Mouse (Mus musculus): ENCODE measurements at regions not wholly inside any gene's neighbourhood (a gene's known extent, or its start where the extent isn't known, plus 50 kb on each side); places are given as distances from the start of the nearest gene placed in this dataset.

DNA sequence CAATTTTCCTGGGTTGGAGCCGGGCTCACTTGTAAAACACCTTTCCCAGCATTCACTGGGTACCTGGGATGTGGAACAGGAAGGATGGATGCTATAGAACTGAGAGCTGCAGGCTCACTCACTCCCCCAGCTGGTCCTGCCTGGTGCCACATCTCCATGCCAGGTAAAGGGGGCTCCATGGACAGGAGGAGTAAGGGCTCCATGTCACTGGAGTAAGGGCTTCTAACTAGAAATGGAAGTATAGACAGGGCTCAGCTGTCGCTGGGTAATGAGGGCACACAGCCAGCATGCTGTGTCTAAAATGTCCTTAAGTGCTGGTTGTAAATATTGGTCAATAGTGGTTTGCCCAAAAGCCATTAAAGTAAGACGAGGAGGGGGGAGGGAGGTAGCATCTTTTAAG lies 99.4 kb upstream of the Gpr12 start:
- no peak for DNase-seq (ENCODE audit: low spot score)

DNA sequence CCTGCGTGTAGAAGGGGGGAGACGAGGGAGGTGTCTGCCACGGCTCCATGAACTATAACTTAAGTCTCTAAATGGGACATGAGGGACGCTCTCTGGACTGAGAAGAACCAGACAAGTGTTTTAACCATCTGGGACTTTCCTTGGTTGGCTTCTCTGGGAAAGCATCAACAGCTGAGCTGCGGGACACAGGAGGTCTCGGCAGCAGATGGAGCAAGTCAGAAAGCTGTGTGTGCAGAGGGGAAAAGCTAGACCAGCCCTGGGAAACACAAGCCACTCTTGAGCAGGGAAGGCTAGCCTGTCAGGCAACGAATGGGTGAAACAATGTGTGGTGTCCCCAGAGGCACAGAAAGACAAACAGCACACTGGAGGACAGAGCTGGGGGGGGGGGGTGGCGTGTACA lies 98.5 kb upstream of the Gpr12 start:
- DNase-seq (ENCODE audit: low spot score) = no peak

DNA sequence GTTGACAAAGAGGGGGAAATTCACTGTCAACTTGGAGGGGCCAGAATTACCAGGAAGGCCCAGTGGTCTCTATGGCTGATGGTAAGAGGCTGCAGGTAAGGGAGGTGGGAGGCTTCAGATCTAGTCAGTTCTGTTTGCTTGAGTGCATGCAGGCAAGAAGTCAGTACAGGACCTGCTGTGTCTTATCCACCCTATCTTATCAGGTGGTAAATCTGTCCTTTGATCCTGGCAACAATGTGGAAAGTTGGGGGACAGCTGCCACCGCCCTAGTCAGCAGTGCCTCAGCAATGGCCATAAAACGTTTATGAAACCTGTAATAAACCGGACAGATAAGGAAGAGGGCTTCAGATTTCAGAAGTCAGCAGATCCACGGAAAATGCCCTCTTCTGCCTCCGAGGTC lies 97.9 kb upstream of the Gpr12 start:
- DNase-seq (ENCODE audit: low spot score) = no peak

DNA sequence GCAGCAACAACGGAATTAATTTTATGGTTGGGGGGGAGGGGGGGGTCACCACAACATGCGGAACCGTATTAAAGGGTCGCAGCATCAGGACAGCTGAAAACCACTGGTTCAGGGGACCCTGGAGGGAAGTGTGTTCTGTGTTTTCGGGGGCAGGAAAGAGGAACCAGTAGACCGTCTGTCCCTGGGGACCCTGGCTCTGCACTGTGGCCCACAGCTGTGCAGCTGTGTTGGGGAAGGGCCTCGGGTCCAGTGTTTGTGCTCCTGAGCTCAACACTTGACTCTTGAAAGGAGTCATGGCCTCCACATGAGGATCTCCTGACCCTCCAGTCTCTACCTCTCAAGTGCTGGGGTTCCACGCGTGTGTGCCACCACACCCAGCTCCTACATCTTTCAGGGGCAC lies 96.5 kb upstream of the Gpr12 start:
- no peak for DNase-seq (ENCODE audit: low spot score)

DNA sequence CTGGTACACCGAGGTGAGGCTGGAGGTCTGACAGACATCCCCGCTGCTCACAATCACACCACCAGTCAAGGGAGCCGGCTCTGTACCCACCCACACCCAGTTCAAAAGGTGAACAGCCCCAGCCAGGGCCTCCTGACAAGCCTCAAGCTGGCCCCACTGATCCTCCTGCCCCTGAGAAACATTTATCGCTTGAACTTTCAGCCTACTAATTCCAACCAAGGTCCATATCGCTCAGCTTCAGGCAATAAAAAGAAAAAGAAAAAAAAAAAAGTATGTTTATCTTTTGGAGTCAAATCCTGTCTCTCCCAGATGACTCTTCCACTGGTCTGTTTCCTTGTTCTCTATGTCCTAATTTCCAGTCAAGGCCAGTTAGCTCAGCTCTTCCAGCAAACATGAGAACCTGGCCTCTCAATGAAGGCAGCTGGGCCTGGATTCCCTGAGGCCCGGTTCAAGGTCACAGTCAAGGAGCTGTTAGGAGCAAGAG lies 94.2 kb upstream of the Gpr12 start:
- peak; percentile 54 for DNase-seq (ENCODE audit: low spot score)

DNA sequence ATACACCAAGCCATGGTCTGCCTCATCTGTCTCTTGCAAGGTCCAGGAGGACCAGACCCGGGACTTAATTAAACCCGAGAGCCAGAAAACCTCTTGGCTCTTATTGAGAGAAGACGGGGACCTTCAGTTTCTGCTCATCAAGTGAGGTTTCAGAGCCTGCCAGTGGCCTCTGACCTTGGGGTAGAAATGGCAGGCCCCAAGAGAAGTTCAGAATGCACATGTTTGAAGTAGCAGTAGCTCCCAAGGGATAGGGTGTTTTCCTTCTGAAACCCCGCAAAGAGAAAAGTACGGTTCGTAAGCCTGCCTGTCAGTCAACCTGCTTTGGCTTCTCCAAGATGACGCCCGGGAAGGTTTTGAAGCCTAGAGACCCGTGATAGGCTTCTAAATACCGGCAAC lies 93.7 kb upstream of the Gpr12 start:
- DNase-seq (ENCODE audit: low spot score) = no peak

DNA sequence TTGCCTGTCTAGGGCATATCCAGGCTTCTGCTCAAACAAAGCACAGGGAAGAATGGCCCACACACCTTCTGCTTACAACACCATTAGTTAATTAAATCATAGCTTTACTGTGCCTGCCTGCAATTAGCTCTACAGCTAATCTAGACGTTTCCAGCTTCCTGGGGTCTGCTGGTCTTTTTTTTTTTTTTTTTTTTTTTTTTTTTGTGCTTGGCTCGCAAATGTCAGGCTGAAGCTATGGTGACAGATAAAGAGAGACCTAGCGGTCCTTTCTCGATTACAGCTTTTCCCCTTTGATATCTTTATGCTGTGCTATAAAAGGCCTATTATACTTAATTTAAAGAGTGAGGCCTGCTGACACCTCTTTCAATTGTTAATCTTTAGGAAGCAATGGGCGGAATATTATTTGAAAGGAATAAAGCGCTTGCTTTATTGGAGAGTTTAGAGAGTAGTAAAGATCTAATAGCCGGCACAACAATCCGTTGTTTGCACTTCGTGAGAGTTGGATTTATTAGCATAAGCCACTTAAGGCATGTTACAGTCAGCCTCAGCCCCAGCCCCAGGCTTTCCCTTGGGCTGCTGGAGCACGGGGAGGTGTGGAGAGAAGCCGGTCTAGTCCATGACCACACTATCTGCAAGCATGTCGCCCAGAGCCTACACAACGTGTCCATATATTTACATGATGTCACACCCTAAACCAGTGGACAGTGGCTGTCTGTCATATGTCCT lies 93.2 kb upstream of the Gpr12 start:
- DNase-seq (ENCODE audit: low spot score) = no peak

DNA sequence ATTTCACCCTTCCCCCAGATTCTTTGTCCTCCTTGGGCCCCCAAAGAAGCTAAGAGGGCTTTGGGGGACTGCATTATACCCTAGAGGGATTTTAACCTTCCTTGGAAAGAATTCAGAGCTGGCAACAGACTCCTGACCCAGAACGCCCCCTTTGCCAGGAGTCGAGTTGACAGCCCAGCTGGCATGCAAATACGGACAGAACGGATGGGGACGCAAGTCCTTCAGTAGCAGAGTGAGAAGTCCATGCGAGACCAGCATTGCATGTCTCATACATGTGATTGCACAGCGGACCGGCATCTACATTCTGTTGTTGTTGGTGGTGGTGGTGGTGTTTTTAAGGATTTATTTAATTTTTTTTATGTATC lies 92.1 kb upstream of the Gpr12 start:
- DNase-seq (ENCODE audit: low spot score) = no peak

DNA sequence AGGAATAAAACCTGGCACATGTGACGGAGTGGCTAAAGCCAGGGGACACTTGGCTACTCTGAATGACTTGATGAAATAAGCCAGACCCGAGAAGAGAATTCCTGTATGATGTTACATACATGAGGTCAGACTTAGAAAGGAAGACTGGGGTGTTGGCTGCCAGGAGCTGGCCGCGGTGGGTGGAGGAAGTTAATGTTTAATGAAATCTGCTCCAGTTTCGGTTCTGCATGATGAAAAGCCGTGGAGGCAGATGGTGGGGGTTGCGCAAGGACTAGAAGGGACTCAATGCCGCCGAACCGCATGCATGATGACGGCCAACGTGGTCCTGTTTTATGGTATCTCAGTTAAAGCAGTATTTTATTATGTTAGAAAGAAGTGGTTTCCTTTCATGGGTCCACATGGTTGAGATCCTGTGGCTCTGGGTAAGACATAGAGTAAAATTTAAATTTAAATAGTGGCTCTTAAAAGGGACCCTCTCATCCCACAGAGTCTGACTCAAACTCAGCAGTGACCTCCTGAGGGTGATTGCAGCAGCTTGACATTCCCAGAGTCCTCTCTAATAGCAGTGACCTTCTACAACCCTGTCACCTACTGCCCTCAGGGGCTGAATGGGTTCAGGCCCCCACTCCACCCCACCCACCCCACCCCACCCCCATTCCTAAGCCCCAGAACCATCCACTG lies 91.6 kb upstream of the Gpr12 start:
- DNase-seq (ENCODE audit: low spot score) = no peak

DNA sequence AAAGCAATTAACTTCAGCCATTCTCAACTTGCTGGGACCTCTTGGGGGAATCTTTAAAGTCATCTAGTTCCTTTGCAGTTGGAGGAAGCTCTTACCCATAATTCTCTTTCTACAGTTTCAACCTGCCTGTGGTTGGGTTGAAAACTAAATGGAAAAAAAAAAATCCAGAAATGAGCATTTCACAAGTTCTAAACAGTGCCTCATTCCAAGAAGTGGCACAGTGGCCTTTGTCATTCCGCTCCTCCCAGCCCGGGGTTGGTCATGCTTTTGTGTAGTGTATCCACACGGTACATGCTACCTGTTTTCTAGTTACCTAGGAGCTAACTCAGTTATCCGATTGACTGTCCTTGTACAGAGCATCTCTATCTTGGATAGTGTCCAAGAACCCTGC lies 90.8 kb upstream of the Gpr12 start:
- DNase-seq (ENCODE audit: low spot score) = no peak

DNA sequence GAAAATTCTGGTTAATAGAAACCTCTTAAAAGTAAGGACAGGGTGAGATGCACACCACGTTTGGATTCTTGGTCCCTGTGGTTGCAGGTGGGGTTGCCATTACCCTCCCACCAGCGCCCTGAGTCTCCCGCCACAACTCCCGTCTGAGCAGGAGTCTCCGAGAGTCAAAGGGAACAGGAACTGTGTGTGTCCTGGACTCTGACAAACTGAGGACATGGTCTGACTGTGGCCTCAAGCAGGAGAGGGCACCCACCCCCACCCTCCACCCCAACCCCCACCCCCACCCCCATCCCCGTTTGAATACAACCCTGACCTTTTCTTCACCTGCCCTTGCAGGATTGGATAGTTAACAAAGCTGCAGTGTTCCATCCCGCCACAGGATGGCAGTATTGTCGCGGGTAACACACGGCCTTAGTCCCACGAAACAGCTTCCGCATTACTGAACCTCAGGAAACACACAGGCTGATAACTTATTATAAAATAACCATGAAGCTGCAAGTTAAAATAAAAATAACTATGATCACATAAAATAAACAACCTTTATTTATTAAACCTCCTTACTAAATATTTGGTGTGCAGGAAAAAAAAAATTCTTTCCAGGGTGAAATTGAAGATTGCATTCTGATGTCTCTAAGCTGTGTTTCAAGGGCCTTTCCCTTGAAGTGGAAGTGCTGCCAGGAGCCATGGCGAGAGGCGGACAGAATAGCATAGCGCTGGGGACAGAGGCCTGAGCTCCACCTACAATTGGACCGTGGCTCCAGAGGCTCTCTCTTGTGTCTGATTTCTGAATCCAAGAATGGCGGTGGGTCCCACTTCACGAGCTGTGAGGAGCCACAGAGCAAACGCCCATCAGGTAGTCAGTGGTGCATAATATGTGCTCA lies 90.2 kb upstream of the Gpr12 start:
- DNase-seq (ENCODE audit: low spot score) = peak; percentile 87

DNA sequence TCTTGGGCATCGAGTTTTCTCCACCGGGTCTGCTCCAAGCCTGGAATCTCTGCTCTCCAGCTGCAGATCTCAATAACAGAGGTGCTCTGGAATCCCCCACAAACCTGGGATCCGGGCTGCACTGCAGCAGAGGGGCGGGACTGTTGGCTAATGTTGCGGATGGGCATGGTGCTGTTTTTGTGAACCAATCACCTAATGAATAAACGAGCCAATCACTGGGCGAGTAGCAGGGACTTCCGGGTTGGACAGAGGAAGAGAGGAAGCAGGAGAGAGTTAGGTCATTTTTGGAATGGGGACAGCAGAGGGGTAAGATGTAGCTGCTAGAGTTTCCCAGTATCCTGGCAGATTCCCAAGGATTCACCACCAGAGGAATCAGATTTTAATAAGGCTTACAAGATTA lies 76.7 kb upstream of the Gpr12 start:
- DNase-seq (ENCODE audit: low spot score) = no peak

DNA sequence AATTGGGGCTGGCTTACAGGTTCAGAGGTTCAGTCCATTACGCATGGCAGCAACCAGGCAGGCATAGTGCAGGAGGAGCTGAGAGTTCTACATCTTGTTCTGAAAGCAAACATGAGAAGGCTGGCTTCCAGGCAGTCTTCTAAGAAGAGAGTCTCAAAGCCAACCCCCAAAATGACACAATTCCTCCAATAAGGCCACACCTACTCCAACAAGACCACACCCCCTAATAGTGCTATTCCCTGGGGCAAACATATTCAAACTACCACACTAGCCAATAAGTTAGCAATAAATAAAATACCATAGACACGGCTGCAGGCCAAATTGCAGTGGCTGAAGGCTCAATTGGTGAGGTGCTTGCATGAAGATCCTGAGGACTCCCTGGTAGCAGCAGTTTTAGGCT lies 72.2 kb upstream of the Gpr12 start:
- DNase-seq (ENCODE audit: low spot score) = no peak

DNA sequence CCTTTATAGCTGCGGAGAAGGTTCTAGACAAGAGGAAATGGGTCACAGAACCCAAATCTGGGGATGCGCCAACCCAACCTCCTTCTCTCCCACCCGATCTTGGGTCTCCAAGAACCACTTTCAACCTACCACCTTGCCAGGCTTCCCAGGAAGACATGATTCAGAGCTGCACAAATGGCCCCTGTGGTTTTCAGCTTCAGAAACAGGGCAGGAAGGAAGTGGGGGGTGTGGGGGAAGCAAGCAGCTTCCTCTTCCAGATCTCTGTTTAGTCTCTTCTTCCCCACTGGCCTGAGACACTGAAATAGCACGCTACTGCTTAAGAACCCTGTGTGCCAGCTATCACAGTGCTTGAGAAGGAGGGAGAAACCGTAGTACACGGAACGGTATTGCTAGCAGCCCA lies 70.4 kb upstream of the Gpr12 start:
- no peak for DNase-seq (ENCODE audit: low spot score)

DNA sequence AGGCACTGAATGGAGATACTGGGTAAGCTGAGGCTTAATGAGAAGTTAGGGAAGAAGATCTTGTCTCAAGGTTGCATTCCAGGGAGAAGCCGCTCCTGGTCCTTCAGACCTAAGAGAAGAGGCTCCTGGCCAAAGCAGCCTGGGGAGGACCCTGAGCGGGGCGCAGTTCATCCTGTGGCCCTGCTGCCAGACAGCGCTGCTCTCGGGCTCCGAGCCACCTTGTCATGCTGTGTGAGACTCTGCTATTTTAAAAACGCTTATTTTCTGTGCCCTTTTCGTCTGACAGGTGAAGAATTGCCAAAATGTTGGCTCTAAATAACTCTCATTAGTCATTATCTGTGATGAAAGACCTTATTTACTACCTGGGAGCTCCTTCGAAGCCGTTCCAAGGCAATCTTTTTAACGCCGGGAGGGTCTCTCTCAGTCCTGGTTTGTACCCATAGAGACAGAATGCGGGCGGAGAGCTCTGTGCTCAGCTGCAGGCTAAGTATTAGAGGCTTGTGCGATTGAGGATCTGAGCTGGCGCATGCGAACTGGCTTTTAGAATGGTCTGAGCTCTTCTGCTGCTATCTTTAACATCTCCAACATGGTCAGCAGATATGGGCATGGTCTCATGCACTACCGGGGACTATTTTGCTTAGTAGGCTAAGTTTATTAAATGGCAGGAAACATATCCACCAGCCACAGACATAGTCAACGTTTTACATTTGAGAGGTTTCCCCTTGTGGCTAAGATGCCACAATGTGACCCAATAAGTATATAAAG lies 68.8 kb upstream of the Gpr12 start:
- no peak for DNase-seq (ENCODE audit: low spot score)

DNA sequence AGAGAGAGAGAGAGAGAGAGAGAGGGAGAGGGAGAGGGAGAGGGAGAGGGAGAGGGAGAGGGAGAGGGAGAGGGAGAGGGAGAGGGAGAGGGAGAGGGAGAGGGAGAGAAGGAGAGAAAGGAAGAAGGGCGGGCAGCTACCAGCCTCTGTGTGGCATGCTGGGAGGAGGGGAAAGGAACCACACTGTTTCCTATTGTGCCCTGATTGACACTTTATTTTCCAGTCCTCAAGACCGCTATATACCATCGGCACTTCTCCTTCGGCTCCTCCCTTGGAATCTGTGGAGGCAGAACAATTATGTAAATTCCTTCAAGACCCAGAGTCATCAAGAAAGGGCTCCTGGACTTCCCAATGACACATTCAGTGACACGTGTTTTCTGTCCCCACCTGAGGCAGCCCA lies 67.8 kb upstream of the Gpr12 start:
- no peak for DNase-seq (ENCODE audit: low spot score)

DNA sequence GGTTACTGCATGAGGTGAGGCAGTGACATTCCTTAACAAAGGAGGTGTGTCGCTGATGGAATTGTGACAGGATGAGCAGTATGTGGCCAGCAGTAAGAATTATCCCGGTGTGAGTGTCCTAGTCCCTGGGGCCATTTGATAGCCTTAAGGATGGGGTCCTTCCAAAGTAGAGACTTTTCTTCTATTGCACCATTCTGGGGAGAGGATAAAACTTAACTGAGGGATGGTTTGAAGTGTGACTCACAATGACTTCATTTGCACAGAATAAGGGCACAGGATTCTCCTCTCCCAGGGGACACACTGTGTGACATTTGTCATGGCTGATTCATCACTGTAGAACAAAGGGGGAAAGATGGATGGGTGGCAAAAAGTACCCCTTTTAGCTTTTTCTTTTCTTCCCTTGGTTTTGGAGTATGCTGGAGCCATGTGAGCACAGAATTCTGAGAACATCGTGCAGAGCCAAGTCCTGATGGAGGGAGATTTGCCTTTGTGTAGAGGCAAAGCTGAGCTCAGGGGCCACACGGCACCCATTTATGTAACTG lies 63.6 kb upstream of the Gpr12 start:
- DNase-seq (ENCODE audit: low spot score) = no peak

DNA sequence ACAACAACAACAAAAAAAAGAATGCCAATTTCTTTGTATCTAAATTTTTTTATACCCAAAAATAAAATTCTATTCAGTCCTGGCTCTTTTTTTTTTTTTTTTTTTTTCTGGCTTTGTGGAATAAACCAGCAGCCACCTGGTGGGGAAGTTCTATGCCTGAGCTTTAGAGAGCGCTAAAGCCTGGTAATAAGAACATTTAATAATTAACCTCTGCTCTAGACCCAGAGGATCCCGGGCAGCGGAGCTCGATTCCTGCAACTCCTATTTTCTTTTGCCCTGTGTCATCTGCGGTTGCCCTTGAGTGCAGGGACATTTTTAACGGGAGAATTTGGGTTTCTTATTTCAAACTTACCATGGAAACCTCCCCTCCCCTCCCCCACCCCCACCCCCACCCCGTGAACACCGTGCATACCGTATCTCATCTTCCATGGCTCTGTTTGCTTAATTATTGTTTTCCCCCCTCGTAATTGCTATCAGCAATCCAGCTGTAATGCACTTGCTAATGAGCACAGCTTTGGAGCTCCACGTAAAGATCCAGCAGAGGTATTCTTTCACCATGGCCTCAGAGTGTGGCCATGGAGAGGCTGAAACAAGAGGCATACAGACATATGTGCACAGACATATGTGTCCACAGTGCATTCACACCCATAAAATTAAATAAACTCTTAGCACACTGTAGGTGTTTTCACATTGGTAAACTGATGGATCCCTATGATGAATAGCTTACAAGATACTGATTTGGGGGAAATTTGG lies 62.8 kb upstream of the Gpr12 start:
- DNase-seq (ENCODE audit: low spot score) = no peak

DNA sequence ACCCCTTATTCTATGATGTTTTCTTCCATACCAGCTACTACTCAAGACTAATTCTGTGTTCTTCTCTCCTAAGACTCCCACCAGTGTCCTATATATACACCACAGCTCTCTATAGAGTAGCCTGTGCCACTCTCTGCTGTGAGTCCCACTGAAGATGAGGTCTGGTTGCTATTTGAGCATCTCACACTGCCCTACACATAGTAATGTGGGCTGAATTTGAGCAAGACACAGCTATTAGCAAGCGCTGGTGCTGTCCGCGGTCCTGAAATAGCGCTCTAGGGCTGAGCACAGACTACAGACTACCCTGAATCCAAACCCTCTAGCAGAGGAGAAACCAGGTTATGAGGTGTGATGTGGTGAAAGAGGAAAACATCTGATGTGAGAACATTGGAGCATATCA lies 59.5 kb upstream of the Gpr12 start:
- DNase-seq (ENCODE audit: low spot score) = peak; percentile 76

DNA sequence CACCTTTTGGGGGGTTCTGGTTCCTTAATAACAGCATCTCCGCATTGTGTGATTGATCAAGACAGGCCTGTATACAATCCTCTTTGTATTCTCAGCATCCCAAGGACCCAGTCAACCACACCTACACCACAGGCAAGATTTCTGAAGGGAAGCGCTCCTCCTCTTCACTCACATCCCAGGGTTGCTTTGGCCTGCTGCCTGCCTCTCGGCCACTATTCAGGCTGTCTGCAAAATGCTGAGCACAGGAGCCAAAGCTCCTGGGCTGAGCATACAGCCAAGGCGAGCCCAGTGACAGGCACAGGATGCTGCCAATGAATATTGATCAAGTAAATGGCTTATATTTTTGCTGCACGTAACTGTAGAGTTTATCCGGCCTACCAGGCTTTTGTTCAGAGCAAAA lies 56.9 kb upstream of the Gpr12 start:
- DNase-seq (ENCODE audit: low spot score) = no peak

DNA sequence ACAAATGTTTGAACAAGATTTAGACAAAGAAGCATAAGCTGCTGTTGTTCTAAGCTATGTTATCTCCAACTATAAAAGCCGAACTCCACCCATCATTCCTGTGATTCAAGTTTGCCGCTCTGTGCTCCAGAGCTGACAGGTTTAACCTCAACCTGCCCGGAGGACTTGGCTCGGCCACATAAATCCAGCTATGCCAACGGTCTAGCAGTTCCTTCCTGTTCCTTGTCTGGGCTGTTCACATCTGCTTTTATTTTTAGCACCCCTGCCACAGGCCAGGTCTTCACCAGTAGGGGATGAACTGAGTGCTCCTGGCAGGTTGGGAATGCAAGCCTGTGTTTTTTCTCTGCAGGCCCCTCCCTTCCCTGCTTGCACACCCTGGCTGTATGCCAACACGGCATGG lies 51.8 kb upstream of the Gpr12 start:
- no peak for DNase-seq (ENCODE audit: low spot score)
